Mouse (Mus musculus) embryo, embryonic 11.5 days (tissue): ENCODE data around the gene Csmd2.

Experiments
- DNase-seq: peaks from one replicate; pipeline ENCODE4 v3.0.0-alpha.2; 2012; ENCODE audit warnings: low read depth, low spot score

Csmd2 gene

GRCm38 (mm10) chr4:128139991-128140390, 152.3 kb downstream of the Csmd2 start:
- no peak for DNase-seq

- DNase-seq, result no peak
Observed at GRCm38 (mm10) chr4:128141161-128142101, 153.8 kb downstream of the Csmd2 start.

- DNase-seq, result no peak
Observed at GRCm38 (mm10) chr4:128142279-128142678, 154.6 kb downstream of the Csmd2 start.

GRCm38 (mm10) chr4:128143147-128143546, 155.5 kb downstream of the Csmd2 start:
- no peak for DNase-seq

- no peak for DNase-seq
Observed at GRCm38 (mm10) chr4:128149524-128149923, 161.9 kb downstream of the Csmd2 start.

- no peak for DNase-seq
Observed at GRCm38 (mm10) chr4:128152066-128152465, 164.4 kb downstream of the Csmd2 start.

- DNase-seq, result no peak
Observed at GRCm38 (mm10) chr4:128153144-128153543, 165.5 kb downstream of the Csmd2 start.

GRCm38 (mm10) chr4:128155226-128155625, 167.6 kb downstream of the Csmd2 start:
- DNase-seq, result no peak

- no peak for DNase-seq
Observed at GRCm38 (mm10) chr4:128160656-128161055, 173.0 kb downstream of the Csmd2 start.

GRCm38 (mm10) chr4:128170181-128170580, 182.5 kb downstream of the Csmd2 start:
- DNase-seq, result no peak

- no peak for DNase-seq
Observed at GRCm38 (mm10) chr4:128171233-128171632, 183.6 kb downstream of the Csmd2 start.

- DNase-seq, result no peak
Observed at GRCm38 (mm10) chr4:128171701-128172100, 184.0 kb downstream of the Csmd2 start.

GRCm38 (mm10) chr4:128178974-128179373, 191.3 kb downstream of the Csmd2 start:
- no peak for DNase-seq

GRCm38 (mm10) chr4:128179581-128179980, 191.9 kb downstream of the Csmd2 start:
- DNase-seq, result no peak

GRCm38 (mm10) chr4:128184747-128185146, 197.1 kb downstream of the Csmd2 start:
- no peak for DNase-seq

- DNase-seq, result no peak
Observed at GRCm38 (mm10) chr4:128194454-128194853, 206.8 kb downstream of the Csmd2 start.

- no peak for DNase-seq
Observed at GRCm38 (mm10) chr4:128217991-128218595, 230.4 kb downstream of the Csmd2 start.

- DNase-seq, result no peak
Observed at GRCm38 (mm10) chr4:128224453-128224852, 236.8 kb downstream of the Csmd2 start.

GRCm38 (mm10) chr4:128227377-128228316, 240.0 kb downstream of the Csmd2 start:
- no peak for DNase-seq

GRCm38 (mm10) chr4:128233458-128233857, 245.8 kb downstream of the Csmd2 start:
- DNase-seq, result no peak

- DNase-seq, result no peak
Observed at GRCm38 (mm10) chr4:128239113-128239512, 251.5 kb downstream of the Csmd2 start.
